Mouse (Mus musculus) kidney, adult 11 months (tissue): ENCODE measurements around the gene Pcdh9.

ENCODE experiments used
- DNase-seq: peaks from one replicate; pipeline ENCODE4 v3.0.0; 2022

The Pcdh9 gene

DNA sequence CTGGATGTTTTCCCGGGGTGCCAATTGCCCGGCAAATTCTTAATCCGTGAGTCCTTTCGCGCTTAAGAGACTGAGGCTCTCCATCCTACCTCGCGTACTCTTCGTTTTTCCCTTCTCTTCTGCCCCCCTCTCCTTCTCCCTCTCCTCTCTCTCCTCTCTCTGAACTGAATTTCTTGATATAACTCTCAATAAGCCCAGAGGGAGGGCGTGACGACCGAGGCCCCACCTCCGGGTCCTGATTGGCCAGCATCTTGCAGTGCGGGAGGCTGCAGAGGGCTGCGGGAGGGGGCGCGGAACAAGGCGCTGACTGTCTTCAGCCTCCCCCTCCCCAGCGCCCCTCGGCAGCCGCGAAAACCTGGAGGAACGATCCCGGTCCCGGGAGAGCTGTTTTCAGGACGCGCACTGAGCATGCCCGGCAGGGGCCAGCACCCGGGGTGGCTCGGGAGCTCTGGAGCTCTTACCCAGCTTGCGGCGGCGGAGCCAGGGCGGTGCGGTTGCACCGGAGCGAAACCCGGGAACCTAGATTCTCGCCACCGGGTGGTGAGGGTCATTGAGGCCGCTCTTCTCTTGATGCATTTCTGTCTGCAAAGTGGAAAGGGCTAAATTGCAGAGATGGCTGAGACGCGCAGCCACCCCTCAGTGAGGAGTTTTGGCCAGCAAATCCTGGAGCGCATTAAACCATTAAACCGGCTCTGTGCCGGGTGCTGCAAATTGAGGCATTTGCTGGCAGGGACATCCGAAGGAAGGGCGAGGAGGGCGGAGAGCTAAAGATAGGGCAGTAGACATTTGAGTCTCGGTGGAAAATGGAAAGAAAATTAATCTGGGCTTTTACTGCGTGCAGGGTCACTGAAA lies at the start of gene Pcdh9:
Gene Pcdh9, minus strand, starts transcription at position 161 of the 852 bp plus-strand sequence.
- peak; percentile 29 for DNase-seq

DNA sequence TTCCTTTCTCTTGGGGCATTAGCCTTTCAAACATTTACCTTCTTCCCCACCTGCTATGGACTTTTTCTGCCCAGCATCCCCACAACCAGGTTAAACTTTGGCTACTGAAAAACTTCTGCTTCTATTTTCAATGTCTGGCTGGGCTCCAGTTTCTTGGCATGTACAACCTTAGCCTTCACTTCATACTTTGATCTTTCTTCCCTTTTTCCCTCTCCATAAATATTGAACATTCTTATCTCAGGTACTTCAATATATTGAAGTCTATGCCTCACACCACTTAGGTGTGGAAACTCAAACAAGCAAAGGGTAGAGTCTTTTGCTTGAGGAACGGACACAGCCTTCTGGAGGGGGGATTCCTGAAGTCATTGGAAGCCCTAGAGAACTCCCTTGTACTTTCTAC lies 16.4 kb upstream of the Pcdh9 start:
- no peak for DNase-seq

DNA sequence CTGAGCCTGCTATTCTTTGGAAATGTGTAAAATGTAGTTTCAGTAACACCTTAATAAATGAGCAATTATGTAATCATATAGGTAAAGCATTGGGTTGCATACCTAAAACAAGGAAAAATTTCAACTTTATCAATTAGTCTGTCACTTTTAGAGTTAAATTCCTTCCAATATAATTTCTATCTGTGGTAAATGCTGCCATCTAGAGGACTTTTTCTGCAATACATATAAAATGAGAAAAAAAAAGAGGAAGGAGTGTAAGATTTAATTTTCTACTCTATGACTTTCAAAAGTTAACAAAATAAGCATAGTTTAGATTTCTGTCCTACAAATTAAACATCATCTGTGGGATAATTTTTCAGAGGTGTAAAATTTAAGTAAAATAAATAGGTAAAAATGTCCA lies 8.1 kb upstream of the Pcdh9 start:
- no peak for DNase-seq

DNA sequence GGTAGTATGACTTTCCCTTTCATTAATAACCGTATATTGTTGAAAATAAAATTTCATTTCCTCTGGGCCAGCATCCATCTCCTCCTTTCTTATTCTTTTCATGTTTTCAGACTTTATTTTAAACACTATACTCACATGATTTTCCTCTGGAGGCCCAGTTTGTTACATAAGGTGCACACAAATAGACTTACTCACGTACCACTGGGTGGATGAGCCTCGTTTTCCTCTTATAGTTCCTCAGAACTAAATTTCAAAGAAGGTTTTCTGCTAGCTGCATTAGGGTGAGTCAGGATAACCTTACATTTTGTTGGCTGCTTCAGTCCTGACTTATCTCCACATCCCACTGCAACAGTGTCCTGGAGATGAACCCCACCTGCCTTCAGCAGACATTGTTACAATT lies 4.7 kb upstream of the Pcdh9 start:
- DNase-seq = no peak

DNA sequence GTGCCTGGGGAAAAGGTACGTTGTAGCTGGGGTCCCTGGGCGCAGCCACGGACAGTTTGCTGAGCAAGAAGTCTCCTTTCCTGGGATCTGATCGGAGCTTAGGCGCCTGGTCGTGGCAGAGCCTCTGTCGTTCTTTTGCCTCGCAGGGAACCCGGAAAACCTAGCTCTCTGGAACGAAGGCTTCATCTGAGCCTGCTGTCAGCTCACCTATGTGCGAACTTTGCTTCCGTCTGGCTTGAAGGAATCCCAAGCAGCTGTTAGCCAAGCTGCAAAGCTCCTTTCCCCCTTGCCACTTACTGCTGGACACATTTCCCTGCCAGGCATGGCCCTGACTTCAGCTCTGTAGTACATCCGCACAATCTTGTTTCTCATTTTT lies 880 bp upstream of the Pcdh9 start:
- no peak for DNase-seq

DNA sequence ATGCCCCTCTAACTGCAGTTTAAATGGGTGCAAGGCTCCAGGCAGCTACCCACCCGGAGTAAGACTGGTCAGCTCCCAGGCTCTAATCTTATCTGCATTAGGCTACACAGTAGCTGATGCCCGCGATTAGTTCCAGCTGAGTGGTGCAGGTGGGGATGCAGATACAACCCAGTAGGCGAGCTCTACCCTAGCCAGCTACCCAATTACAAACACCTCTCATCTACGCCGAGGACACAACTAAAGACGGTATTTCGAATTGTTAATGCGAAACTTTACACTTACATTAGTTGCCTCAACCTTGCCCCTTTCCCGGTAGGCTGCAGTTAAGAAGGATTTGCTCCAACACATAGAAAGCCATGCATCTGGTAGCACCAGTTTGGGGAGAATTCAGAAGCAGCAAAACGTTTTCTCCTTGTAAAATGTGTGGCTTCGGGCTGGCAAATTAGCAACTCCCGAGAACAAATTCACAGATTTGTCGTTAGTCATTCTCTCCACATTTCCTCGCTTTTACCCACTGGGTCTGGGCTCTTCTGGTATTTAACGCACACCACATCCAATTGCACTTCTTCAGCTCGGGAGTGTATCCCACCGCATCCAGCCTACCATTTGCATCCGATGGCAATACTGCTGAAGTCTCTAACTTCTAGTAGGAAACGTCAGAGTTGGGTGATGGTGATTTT lies 500 bp downstream of the Pcdh9 start:
- no peak for DNase-seq

DNA sequence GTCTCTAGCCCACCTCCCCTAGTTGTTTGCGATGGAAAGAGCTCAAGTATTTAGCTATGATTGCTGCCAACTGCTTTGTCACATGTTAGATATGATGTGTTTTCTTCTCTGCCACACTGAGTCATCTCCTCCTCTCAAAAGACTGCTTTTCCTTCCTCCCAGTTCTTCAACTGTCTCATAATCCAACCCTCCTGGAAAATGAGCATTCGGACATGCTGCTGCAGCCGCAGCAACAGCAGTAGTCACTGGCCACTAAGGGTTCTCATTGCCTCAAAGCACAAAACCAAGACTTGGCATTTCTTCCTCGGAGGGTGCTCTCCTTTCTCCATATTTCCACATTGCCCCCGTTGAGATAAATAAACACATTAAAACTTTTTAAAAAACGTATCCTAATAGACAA lies 1.2 kb downstream of the Pcdh9 start:
- DNase-seq = no peak

DNA sequence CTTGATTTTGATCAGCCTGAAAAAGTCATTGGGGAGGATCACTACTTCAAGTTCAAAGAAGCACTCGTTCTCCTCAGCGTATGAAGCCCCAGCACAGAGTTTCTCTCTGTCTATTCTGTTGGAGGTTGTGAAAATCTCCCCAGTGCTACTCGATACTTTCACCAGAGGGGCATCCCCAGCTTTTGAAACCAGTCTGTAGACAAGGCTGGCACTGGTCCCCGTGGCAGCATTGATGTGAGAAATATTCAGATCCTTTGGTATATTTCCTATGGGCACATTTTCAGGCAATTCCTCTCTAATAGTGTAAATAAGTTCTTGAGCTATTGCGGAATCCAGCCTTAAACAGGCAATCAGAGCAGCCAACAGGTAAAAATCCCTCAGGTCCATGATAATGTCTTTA lies 2.1 kb downstream of the Pcdh9 start:
- no peak for DNase-seq

DNA sequence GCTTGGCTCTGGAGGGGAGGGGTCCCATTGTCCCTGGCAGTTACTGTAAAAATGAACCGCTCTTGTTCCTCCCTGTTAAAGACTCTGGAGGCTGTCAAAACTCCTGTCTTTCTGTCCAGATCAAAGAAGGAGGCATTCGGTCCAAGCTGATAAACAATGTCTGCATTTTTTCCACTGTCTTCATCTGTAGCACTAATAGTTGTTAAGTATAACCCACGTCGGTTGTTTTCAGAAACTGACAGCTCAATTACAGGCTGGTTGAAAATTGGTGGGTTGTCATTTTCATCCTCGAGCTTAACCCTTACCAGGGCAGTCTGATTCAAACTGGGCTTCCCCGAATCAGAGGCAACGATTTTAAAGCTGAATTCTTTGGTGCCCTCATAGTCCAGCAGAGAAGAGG lies 3.4 kb downstream of the Pcdh9 start:
- DNase-seq = no peak

DNA sequence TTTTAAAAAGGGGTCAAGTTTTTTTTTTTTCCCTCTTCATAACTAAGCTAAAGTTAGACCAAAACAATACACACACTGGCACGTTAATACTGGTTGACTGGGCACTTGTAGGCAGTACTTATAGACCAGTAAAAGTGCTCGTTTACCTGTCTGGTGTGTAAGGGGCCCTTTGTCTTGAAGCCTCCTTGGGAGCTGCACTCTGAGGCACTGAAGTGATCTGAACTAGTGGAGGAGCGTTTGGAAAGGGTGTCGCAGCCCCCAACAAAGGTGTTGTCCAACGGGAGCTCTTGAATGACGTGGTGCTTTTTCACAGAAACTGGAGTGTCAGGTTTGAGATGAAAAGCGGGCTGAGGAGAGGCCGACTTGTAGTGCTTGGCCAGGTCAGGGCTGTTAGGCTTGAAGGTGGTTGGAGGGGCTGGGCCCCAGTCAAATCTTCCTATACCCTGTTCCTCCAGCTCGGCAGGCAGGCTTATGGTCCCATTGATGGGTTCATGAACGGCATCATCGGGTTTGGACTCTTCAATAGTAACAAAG lies 4.9 kb downstream of the Pcdh9 start:
- DNase-seq = no peak

DNA sequence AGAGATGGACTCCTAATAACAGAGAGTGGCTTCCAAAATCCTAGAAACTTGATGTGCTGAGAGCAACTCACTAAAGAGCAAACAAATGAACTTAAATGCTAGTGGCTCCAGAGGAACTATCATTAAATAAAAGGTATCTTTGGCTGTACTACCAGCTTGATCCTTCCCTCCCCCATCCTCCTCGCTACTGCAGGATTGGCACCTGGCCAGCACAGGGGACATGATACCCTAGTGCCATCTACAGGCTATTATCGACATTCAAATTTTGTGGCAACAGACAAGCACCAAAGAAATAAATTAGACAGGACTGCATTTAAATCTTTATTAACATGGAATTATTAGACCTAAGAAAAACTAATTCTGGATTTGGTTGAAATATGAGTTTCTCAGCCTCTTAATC lies 6.0 kb downstream of the Pcdh9 start:
- no peak for DNase-seq

DNA sequence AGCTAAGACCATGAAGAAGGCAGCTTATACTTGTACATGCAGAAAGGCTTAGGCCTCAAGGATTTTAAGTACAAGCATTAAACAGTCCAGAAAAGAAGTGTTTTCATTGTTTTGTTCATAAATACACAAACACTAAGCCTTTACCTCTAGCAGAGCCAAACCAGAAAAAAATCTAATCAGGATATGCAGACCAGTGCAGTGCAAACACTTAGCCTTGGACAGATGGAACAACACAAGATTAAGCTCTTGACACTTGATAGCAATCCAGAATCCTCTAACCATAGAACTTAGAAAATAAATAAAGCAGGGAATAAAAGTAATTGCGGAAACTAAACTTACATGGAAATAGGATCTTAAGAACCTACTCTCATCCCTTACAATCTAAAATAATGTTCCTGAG lies 10.4 kb downstream of the Pcdh9 start:
- DNase-seq = no peak

DNA sequence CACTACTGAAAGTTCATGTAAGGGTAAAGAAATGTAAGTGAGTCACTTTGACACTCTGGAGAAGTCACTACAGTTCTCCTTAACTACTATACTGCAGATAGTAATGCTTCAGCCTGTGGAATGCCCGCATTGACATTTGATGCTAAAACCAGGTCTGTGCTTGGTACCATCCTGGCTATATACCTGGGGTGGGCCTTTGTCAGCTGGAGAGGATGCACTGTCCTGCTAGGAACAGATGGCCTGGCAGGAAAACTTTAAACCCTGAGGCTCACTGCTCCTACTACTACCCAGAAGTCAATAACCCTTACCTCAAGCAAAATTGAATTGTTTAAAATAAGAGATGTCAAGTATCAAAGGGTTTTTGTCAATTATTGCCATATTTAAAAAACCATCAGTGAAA lies 14.5 kb downstream of the Pcdh9 start:
- no peak for DNase-seq

DNA sequence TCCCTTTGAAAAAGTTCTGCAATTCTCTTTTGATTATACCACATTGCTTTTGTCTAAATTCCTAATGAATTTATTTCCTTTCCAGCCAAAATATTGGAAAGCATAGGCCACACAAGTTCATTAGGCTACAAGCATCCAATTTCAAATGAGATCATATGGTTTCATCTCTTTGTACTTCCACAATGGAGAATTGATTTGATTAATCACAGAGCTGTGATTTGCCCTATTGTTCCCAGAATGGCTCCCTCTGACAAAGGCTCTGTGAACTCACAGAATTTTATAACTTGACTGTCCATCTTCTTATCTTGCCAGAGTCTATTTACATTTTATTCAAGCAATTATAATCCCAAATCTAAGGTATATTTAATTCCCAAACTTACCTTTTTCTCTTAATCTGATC lies 22.3 kb downstream of the Pcdh9 start:
- DNase-seq = no peak

DNA sequence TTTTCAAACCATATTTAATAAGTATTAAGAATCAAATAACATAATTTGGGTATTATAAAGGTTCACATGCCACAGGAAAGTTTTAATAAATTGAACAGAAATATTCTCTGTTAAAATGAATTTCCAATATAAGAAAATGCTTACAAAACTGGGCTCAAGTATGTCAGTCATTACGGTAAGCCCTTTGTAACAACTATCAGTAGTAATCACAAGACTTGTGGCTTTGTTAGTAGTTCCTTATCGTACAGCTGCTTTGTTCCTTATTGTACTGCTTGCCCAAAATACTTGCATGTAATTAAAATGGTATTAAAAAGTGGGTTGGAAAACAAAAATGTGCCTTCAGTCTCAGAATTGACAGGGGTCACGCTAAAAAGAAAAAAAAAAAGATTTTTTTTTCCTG lies 32.4 kb downstream of the Pcdh9 start:
- DNase-seq = no peak

DNA sequence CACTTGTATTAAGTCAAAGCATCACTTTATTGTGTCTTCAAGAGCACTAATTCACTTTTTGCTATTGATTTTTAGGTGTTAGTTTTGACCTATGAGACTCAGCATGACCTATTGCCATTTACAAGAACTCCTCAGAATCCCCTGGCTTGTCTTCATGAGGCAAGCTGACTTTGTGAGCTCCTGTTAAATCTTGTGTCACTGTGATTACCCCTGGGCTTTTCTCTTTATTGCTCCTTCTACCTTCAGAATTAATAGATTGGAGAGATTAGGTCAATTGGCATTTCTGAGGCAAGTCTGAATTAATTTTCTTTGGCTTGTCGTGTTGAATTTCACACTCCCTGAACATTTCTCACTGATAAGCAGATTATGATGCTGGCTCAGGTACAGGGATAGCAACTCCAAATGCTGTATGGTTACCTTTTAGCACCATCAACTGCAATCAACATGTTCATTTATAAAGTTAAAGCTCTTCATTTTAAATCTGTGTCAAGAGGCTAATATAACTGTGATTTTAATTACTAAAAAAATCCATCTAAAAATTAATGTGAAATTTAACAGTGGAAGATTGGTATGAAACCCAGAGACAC lies 44.3 kb downstream of the Pcdh9 start:
- no peak for DNase-seq

DNA sequence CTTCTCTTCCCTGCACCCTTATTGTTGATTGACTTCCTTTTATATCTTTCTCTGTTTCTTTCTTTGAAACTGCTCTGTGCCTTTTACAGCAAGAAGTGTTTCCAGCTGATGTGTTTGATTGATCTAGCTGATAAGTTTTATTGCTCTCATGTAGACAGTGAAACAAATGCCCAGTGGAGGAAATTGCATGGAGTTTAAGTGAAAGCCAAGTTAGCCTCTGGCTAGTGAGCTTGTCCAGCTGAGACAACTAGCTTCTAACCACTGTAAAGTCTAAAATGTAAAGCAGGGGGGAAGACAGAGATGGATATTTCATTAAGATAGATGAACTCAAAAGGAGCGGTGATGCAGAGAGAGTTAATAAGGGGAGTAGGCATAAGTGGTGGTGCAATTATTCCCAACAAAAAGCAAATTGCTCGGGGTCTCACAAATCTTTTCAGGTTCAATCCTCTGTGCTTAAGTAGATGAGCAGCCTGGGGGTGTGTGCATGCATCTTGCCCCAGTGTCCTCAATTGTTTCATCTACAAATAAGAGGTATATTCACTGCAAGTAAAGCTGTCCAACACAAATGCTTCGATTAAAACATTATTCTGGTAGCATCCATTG lies 47.7 kb downstream of the Pcdh9 start:
- no peak for DNase-seq

DNA sequence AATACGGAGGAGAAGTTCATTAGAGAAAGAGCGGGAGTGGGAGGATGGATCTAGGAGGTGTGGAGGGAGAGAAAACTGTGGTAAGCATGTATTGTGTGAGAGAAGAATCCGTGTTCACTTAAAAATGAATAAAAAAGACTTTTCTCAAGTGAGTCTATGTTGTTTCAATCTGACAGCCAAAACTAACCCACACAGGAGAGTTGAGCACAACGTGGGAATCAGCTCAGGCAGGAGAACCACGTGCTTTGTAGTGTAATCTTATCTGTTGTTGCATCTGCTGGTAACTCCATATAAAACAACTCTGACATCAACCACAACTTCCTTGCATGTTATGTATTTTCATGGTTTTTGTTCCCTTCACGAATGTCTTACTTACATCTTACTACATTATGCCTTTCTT lies 58.0 kb downstream of the Pcdh9 start:
- no peak for DNase-seq

DNA sequence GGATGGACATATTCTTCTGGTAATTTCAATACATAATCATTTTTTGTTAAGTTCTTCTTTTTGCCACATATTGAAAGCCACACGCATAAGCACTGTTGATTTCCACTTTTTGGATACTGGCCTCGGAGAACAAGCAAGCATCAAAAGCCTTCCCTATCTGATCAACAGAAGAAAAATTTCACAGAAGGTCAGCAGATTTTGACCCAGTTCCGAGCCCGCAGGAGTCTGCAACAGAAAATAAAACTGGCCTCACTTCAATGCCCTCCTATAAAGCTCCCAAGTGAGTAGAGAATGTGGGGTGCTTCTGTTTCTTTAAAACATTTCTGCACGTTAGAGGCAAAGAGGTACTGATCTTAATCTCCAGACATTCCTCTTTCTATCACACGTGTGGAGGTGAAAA lies 63.3 kb downstream of the Pcdh9 start:
- DNase-seq = no peak

DNA sequence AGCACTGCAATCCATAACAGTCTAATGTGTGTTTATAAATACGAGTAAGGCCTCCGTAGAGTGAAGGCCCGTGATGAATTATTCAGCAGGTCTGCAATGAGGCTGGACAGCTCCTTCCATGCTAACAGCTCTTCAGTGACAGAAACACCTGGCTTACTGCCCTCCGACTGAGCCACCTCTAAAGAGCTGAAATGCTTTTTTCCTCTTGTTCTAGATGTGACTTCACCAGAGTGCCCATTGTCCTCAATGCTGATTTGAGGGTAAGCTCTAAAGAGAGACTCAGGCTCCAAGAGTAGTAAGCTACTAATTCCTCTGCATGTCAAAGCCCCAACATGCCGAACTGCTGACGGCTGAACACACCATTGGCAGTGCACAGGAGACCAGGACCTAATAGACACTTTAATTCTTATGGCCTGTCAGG lies 64.4 kb downstream of the Pcdh9 start:
- no peak for DNase-seq

DNA sequence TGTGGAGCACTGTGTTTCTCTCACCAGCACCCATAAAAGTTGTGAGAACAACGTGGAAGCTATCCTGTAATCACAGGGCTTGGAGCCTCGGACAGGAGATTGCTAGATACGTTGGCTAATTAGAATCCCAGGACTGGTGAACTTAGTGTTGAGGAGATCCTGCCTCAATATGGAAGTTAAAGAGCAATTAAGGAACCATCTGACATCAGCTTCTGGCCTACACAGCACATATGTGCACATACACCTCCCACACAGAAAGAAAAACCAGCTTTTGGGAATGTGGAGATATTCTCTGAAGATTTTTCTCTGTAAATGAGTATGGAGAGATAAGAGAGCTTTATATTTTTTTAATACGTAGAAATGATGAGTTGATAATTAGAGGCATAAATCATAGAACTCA lies 71.6 kb downstream of the Pcdh9 start:
- DNase-seq = no peak

DNA sequence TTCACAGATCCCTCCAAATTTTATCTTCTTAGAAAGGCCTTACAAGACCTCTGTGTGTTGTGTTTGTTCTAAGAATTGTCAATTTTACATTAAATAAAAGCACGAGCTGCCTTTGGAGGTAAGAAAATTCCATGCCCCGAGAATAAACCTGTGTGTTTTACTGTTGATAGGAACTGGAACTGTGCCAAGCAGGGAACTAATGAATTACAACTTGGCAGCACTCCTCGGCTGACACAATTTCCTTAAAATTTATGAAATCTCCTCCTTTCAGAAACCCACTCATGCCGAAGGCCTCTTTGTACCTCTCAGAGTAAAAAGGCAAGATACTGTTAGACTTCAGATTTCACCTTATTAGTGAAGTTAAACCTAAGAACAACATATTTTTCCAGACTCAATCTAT lies 72.9 kb downstream of the Pcdh9 start:
- no peak for DNase-seq

DNA sequence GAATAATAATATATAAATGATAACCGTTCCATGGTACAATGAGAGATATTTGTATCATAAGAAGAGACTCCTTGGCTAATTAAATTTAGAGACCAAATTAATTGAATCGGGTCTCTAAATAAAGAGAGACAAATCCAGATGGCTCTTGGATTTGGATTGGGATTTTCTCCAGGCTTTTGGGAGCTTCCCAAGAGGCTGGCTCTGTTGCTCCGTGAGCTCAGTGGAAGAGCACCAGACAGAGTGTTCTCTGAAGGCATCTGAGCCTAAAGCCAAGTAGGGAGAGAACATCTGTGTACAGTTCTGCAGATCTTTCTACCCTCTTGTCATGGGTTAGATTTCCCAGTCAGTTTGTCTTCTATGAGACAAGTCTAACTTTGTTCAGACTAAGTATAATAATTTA lies 95.9 kb downstream of the Pcdh9 start:
- no peak for DNase-seq

DNA sequence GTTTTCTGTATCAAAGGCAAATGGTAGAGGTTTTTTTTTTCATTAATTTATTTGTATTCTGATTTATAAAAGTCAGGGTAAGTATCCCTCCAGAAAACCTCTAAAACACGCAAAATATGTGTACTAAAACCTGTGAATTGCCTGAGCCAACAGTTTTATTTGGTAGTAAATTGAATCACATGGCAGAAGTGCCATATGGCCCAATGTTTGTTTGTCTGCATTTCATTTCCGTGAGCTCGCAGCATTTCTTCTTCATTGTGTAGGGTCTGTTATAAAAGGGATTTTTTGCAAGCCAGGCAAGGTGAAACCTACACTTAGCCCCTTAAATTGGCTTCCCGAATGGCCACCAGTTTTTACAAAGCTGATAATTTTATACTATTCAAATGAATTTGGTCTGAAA lies 104.2 kb downstream of the Pcdh9 start:
- DNase-seq = no peak
